Mouse (Mus musculus) midbrain, embryonic 14.5 days (tissue): ENCODE measurements around the gene 2210016L21Rik. TPM values are rescaled to one million over a fixed set of nuclear protein-coding genes. Genes with fewer than 3 reads are reported as not detected.

ENCODE experiments used
- ATAC-seq: fragments of 200-750 bp; cut with Nextera tagmentation; 2 replicates; pipeline ENCODE4 v1.8.0; 2017; ENCODE audit warnings: moderate number of reproducible peaks, moderate library complexity; ENCODE audit not compliant: low FRiP score, low TSS enrichment
- DNase-seq: peaks from one replicate; pipeline ENCODE4 v3.0.0-alpha.2; 2015
- H3K27ac ChIP-seq: fragments of 300-500 bp; sonication (generic); replicated peaks from 2 replicates; pipeline ENCODE4 v1.5.1; 2014; ENCODE audit warnings: mild to moderate bottlenecking, low read depth, low read length, moderate library complexity
- H3K27me3 ChIP-seq: fragments of 300-500 bp; sonication (generic); 2 replicates; pipeline ENCODE4 v1.6.1; 2014; ENCODE audit warnings: low read length, control low read depth, mixed read lengths; ENCODE audit not compliant: control insufficient read depth, insufficient read depth
- H3K36me3 ChIP-seq: fragments of 300-500 bp; sonication (generic); 2 replicates; pipeline ENCODE4 v1.6.1; 2014; ENCODE audit warnings: low read length, control low read depth; ENCODE audit not compliant: control insufficient read depth, insufficient read depth
- H3K4me1 ChIP-seq: fragments of 300-500 bp; sonication (generic); 2 replicates; pipeline ENCODE4 v1.6.1; 2014; ENCODE audit warnings: mild to moderate bottlenecking, antibody characterized with exemption, low read length, control low read depth; ENCODE audit not compliant: control insufficient read depth, insufficient read depth
- H3K4me2 ChIP-seq: fragments of 300-500 bp; sonication (generic); 2 replicates; pipeline ENCODE4 v1.6.1; 2014; ENCODE audit warnings: mild to moderate bottlenecking, low read length, moderate library complexity
- H3K4me3 ChIP-seq: fragments of 300-500 bp; sonication (generic); replicated peaks from 2 replicates; pipeline ENCODE4 v1.5.1; 2014; ENCODE audit warnings: low read depth, low read length
- H3K9ac ChIP-seq: fragments of 300-500 bp; sonication (generic); replicated peaks from 2 replicates; pipeline ENCODE4 v1.6.1; 2014; ENCODE audit warnings: mild to moderate bottlenecking, low read length, moderate library complexity
- H3K9me3 ChIP-seq: fragments of 300-500 bp; sonication (generic); 2 replicates; pipeline ENCODE4 v1.6.1; 2016; ENCODE audit warnings: low read length, control low read depth, mixed read lengths; ENCODE audit not compliant: control insufficient read depth
- WGBS: fragments of 180-500 bp; shearing (Covaris S2); extraction: QIAGEN DNeasy Blood & Tissue Kit; methylation state at CpG from one replicate; pipeline ENCODE4 v1.1.7; 2014; 5-methylcytosine and 5-hydroxymethylcytosine counted together
- polyA plus RNA-seq: library from polyadenylated mRNA; unstranded; fragments of >200 nt; fragmentation: Nextera tagmentation; extraction: Ambion mirVana; gene quantifications from 2 replicates; pipeline ENCODE4 v1.2.1, GENCODE M21; 2014

The 2210016L21Rik gene
- polyA plus RNA-seq, 1 experiment from 2014 or later, result 92.1 TPM

DNA sequence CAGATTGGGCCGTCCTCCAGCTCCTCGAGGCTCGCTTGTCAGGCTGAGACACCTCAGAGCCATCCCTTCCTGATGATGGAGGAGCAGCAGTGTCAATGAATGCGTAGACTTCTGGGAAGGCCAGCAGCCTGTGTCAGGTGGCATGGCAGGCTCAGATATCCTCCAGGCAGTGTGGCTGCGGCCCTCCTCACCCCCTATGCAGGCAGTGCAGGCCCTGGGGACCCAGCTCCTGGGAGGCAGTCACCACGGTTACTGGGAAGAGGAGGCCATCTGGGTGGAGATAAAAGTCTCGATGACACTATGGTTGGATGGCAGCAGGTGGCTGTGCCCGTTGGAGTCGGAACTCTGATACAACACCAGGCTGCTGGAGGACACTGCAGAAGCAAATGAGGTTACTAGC is 7.9 kb downstream of the 2210016L21Rik start:
- no peaks in the 10 kb centered on the region for H3K4me1 ChIP-seq
- no peak overlapping the region for H3K4me2 ChIP-seq
- DNase-seq, result no peak
- no peak overlapping the region for H3K27ac ChIP-seq
- no peaks in the 10 kb centered on the region for H3K27me3 ChIP-seq
- H3K4me3 ChIP-seq, result no peak overlapping the region
- peaks cover 45% of the 10 kb centered on the region for H3K36me3 ChIP-seq
- 66% methylated on average over 9 of the region's 9 CpGs for WGBS
- no peak overlapping the region for H3K9ac ChIP-seq
- no peaks in the 10 kb centered on the region for H3K9me3 ChIP-seq
- no peak for ATAC-seq

DNA sequence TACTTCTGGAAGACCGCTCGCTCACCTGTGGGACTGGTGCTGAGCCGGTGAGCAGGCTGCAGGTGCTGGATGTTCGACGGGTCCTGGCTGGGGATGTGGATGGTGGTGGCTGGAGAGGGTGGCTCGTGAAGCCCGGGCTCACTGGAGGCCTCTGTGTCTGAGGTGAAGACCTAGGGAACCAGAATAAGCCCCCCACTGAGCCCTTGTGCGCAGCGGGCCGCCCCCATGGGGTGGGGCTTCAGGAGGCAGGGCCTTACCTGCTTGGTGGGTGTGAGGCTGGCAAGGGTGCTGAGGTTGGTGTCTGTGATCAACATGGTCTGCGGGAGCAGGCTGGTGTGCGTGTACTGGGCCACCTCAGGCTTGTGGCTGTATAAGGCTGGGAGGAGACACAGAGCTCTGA is 8.7 kb downstream of the 2210016L21Rik start:
- Histone ChIP-seq H3K9ac (no peak overlapping the region; the same call in 1 of the 2 replicates), H3K27ac (no peak overlapping the region), H3K4me2 (no peak overlapping the region), H3K36me3 (peaks cover 43% of the 10 kb centered on the region), H3K4me3 (no peak overlapping the region), H3K9me3 (no peaks in the 10 kb centered on the region), H3K27me3 (no peaks in the 10 kb centered on the region), H3K4me1 (no peaks in the 10 kb centered on the region)
- WGBS, result 59% methylated on average over 12 of the region's 12 CpGs
- DNase-seq, result no peak
- ATAC-seq, result no peak

DNA sequence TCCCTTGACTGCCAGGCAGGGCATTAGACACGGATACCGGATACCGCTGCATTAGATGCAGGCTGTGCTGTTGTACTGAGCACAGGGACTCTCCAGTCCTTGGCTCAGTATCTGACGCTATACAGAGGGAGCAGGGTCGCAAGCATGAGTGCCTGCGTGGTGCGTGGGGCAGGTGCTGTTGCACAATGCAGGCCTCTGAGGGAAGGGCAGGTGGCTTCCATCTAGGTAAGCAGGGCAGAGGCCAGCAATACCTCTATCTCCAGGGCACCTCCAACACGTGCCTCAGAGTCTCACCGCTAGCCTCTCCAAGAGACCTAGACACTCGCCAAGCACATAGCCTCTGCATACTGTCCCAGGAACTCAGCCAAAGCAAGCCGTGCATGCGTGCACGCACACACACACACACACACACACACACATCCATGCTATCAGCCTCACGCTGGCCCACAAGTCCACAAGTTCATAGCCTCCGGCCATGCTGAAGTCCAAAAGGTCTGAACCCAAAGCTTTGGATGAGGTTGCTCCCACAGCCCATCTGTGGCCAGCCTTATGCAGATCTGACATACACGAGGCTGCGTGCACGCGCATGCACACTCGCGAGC is 9.4 kb downstream of the 2210016L21Rik start:
- DNase-seq, result no peak
- WGBS, result 83% methylated on average over 21 of the region's 21 CpGs

DNA sequence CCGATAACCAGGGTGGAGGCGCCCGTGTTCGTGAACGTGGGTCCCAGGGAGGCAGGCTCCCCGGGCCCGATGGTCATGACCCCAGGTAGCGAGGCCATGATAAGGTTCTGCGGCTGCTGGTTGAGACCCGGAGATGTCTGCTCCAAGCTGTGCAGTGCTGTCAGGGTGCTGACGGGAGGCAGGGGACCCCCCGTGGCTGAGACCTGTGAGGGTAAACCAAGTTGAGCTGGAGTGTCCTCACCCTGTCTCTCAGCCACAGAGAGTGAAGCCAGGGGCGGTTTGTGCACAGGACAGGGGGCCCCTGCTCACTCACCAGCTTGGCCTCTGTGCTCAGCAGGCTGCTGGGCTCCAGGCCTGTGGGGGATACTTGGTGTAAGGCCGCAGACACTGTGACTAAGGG is 11.4 kb downstream of the 2210016L21Rik start:
- no peak for ATAC-seq
- 91% methylated on average over 14 of the region's 14 CpGs for WGBS
- no peak overlapping the region for H3K4me3 ChIP-seq
- no peaks in the 10 kb centered on the region for H3K4me1 ChIP-seq
- H3K27me3 ChIP-seq, result no peaks in the 10 kb centered on the region
- no peak overlapping the region for H3K4me2 ChIP-seq
- no peaks in the 10 kb centered on the region for H3K9me3 ChIP-seq
- H3K36me3 ChIP-seq, result peaks cover 17% of the 10 kb centered on the region
- no peak overlapping the region for H3K27ac ChIP-seq
- H3K9ac ChIP-seq, result no peak overlapping the region
- no peak for DNase-seq

More for the DNA sequence above, 9.4 kb downstream of the 2210016L21Rik start:
- H3K36me3 ChIP-seq, result peaks cover 36% of the 10 kb centered on the region
- H3K4me1 ChIP-seq, result no peaks in the 10 kb centered on the region
- no peak overlapping the region for H3K9ac ChIP-seq
- no peak overlapping the region for H3K4me3 ChIP-seq
- H3K27me3 ChIP-seq, result no peaks in the 10 kb centered on the region
- ATAC-seq, result no peak
- no peak overlapping the region for H3K27ac ChIP-seq
- H3K4me2 ChIP-seq, result no peak overlapping the region
- H3K9me3 ChIP-seq, result no peaks in the 10 kb centered on the region

DNA sequence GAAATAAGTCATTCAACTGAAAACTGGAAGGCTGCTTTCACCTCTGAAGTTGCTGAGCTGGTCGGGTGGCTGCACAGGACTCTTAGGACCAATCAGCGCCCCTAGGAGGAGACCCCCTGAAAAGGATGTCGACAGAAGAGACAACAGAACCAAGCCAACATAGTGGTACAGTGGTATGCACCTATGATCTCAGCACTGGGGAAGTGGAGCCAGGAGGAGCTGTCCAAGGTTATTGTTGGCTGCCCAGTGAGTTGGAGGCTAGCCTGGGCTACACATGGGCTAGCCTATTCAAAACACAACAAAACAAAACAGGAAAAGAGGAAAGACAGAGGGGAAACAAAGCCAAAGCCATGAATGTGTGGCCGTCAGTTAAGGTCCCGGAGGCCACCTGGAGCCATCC is 16.1 kb downstream of the 2210016L21Rik start:
- Histone ChIP-seq H3K27me3 (no peaks in the 10 kb centered on the region), H3K27ac (no peak overlapping the region), H3K4me2 (no peak overlapping the region), H3K9me3 (no peaks in the 10 kb centered on the region), H3K9ac (no peak overlapping the region), H3K36me3 (no peaks in the 10 kb centered on the region), H3K4me3 (no peak overlapping the region), H3K4me1 (no peaks in the 10 kb centered on the region)
- 84% methylated on average over 5 of the region's 5 CpGs for WGBS
- no peak for DNase-seq
- ATAC-seq, result no peak

DNA sequence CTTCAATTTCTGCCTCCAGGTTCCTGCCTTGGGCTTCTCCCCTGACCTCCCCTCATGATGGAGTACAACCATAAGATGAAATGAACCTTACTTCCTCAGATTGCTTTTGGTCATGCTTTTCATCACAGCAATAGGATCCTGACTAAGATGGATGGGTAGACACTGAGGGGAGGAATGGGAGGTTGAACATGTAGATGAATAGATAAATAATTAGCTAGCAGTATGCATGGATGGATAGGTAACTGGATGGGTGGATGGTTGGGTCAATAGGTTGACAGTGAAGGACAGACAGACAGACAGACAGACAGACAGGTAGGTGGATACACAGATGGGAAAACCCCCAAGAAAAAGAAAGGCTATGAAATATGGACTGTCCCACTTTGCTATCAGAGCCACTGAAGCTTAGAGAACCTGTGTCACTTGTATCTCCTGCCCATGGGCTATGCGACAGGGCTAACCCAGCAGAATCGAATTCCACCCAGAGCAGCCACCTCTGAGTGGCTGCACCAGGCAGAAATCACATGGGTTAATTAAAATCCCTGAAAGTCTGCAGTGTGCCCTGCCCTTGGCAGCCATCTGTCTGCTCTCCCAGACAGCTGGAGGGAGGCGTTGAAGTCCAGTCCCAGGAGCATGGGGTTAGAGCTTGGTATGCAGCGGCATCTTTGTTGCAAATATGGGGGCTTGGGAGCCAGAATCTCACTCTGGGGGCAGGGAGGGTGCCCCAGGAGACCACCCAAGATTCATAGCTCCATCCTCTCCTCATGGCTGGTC is 19.8 kb downstream of the 2210016L21Rik start:
- no peak for ATAC-seq
- H3K36me3 ChIP-seq, result no peaks in the 10 kb centered on the region
- H3K27me3 ChIP-seq, result no peaks in the 10 kb centered on the region
- no peak for DNase-seq
- no peaks in the 10 kb centered on the region for H3K4me1 ChIP-seq
- no peak overlapping the region for H3K27ac ChIP-seq
- no peak overlapping the region for H3K4me3 ChIP-seq
- H3K9me3 ChIP-seq, result no peaks in the 10 kb centered on the region
- H3K4me2 ChIP-seq, result no peak overlapping the region
- H3K9ac ChIP-seq, result no peak overlapping the region
- WGBS, result 49% methylated on average over 4 of the region's 4 CpGs

DNA sequence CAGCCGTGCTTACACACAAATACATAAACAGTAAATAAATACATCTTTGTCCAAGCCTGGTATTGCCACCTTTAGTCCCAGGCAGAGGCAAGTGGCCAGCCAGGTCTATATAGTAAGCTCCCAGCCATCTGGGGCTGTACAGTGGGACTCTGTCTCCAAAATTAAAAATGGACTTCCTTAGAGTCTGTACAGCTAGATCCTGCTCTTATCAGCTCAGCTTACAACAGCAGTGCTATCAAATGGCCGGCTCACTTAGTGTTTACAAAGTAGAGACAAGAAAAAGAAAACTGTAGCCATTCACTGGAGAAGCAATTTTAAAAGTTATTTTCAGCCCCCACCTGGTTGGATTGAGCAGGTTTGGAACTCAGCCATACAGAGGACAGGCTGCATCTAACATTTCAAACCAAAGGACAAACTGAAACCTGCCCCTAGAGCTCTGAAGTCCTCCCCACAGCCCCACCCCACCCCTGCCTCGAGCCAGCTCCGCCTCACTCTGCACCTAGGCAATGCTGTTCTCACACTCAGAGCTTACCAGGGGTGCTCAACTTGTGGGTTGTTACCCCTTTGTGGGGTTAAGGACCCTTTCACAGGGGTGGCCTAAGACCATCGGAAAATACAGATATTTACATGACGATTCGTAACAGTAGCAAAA is 22.5 kb downstream of the 2210016L21Rik start:
- Histone ChIP-seq H3K27me3 (no peaks in the 10 kb centered on the region), H3K4me3 (no peak overlapping the region), H3K4me1 (no peaks in the 10 kb centered on the region), H3K9me3 (no peaks in the 10 kb centered on the region), H3K36me3 (no peaks in the 10 kb centered on the region), H3K9ac (no peak overlapping the region), H3K27ac (no peak overlapping the region), H3K4me2 (no peak overlapping the region)
- 73% methylated on average over 7 of the region's 7 CpGs for WGBS
- ATAC-seq, result no peak
- no peak for DNase-seq

DNA sequence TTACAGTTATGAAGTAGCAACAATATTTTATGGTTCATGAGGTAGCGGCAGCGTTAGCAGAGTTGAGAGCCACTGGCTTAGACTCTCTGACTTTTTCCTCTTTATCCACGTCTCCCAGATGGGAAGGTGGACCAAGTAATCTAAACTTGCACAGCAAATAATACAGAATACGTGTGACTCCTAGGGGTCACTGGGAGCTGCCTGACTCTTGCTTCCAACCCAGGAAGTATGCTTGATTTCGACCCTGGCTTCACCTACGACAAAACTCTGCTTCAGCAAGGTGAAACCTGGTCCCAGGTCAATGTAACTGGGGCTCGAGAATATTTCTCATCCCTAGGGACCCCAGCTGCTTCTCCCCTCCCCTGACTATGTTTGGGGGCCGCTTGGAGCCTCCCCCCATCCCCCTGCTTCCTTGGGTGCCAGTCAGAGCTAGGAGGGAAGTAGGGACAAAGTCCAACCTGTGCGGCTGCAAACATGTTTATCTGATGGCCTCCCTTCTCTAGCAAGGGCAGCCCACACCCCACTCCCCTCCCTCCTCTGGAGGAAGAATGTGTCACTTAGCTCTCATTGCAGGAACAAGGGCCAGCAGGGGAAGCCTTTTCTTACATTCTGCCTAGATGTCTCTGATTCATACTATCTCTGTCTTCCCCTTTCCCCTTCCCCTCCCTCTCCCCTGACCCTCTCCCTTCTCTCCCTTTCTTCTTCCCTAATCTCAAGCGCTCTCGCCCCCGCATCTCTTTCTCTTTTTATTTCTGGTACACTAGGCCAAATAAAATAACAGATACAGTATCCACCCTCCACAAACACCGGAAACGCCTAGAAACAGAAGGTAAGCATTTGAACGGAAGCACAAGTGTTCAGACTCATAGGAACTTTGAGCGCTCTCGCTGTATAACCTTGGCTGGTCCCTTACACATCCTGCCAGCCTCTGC is 23.3 kb downstream of the 2210016L21Rik start:
- no peaks in the 10 kb centered on the region for H3K36me3 ChIP-seq
- ATAC-seq, result no peak
- no peak overlapping the region for H3K4me2 ChIP-seq
- H3K9me3 ChIP-seq, result no peaks in the 10 kb centered on the region
- DNase-seq, result no peak
- H3K4me1 ChIP-seq, result no peaks in the 10 kb centered on the region
- H3K27me3 ChIP-seq, result no peaks in the 10 kb centered on the region
- no peak overlapping the region for H3K27ac ChIP-seq
- 71% methylated on average over 17 of the region's 17 CpGs for WGBS
- H3K4me3 ChIP-seq, result no peak overlapping the region
- H3K9ac ChIP-seq, result no peak overlapping the region
